Mouse (Mus musculus) lung, embryonic 16.5 days (tissue): ENCODE data around the gene Garnl3. TPM values are rescaled to one million over a fixed set of nuclear protein-coding genes. Genes with fewer than 3 reads are reported as not detected.

ENCODE experiments used
- ATAC-seq: fragments of 200-750 bp; cut with Nextera tagmentation; 2 replicates; pipeline ENCODE4 v1.8.0; 2017; ENCODE audit warnings: low read depth, mild to moderate bottlenecking, moderate library complexity
- H3K27ac ChIP-seq: fragments of 300-500 bp; sonication (generic); 2 replicates; pipeline ENCODE4 v1.5.1; 2014; ENCODE audit warnings: mild to moderate bottlenecking, control low read depth, low read length
- H3K27me3 ChIP-seq: fragments of 300-500 bp; sonication (generic); 2 replicates; pipeline ENCODE4 v1.6.1; 2014; ENCODE audit warnings: low read depth, low read length, mixed read lengths; ENCODE audit not compliant: control insufficient read depth, insufficient read depth
- H3K36me3 ChIP-seq: fragments of 300-500 bp; sonication (generic); 2 replicates; pipeline ENCODE4 v1.6.1; 2014; ENCODE audit warnings: low read length; ENCODE audit not compliant: control insufficient read depth, insufficient read depth
- H3K4me1 ChIP-seq: fragments of 300-500 bp; sonication (generic); replicated peaks from 2 replicates; pipeline ENCODE4 v1.6.1; 2014; ENCODE audit warnings: low read length, mixed read lengths; ENCODE audit not compliant: control insufficient read depth, insufficient read depth
- H3K4me2 ChIP-seq: fragments of 300-500 bp; sonication (generic); 2 replicates; pipeline ENCODE4 v1.6.1; 2014; ENCODE audit warnings: low read depth, low read length, control low read depth
- H3K4me3 ChIP-seq: fragments of 300-500 bp; sonication (generic); 2 replicates; pipeline ENCODE4 v1.5.1; 2014; ENCODE audit warnings: mild to moderate bottlenecking, low read length, control low read depth
- H3K9ac ChIP-seq: fragments of 300-500 bp; sonication (generic); 2 replicates; pipeline ENCODE4 v1.6.1; 2014; ENCODE audit warnings: low read length, control low read depth
- H3K9me3 ChIP-seq: fragments of 300-500 bp; sonication (generic); 2 replicates; pipeline ENCODE4 v1.6.1; 2016; ENCODE audit warnings: low read length; ENCODE audit not compliant: control insufficient read depth
- WGBS: fragments of 180-500 bp; shearing (Covaris S2); extraction: QIAGEN DNeasy Blood & Tissue Kit; methylation state at CpG from one replicate; pipeline ENCODE4 v1.1.7; 2014; 5-methylcytosine and 5-hydroxymethylcytosine counted together
- polyA plus RNA-seq: library from polyadenylated mRNA; unstranded; fragments of >200 nt; fragmentation: Nextera tagmentation; extraction: Ambion mirVana; gene quantifications from 2 replicates; pipeline ENCODE4 v1.2.1, GENCODE M21; 2015

Garnl3 gene
- polyA plus RNA-seq, 1 experiment from 2014 or later, result 9.3 TPM

DNA sequence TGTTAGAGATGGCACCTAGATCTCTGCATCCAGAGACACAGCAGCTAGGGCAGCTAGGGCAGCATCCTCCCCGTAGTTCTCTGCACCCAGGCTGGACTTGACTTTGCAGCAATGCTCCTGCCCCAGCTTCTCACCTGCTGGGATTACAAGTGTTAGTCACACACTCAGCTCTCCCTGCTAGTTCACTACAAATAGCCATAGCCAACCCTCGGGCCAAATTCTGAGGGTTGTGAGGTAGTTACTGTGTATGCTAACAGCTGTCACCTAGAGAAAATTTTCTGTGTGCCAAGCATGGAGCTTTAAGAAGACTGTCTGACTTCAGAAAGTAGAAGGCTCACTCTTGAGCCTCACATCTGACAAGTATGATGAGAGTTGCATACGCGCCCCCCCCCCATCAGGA lies 133.7 kb downstream of the Garnl3 start:
- no peak overlapping the region for H3K27ac ChIP-seq
- no peak for ATAC-seq
- H3K4me2 ChIP-seq, result no peak overlapping the region
- H3K9ac ChIP-seq, result no peak overlapping the region
- H3K36me3 ChIP-seq, result no peaks in the 10 kb centered on the region
- no peak overlapping the region for H3K4me3 ChIP-seq
- WGBS, result 73% methylated on average over 4 of the region's 4 CpGs
- H3K9me3 ChIP-seq, result no peaks in the 10 kb centered on the region
- no peaks in the 10 kb centered on the region for H3K4me1 ChIP-seq
- no peaks in the 10 kb centered on the region for H3K27me3 ChIP-seq

- H3K9ac ChIP-seq, result no peak overlapping the region
- WGBS, result 77% methylated on average over 6 of the region's 6 CpGs
Observed at GRCm38 (mm10) chr2:32997081-32997480, 134.4 kb downstream of the Garnl3 start.

GRCm38 (mm10) chr2:32992130-32992529 lies 139.3 kb downstream of the Garnl3 start:
- Histone ChIP-seq H3K4me2 (no peak overlapping the region), H3K9ac (no peak overlapping the region), H3K36me3 (no peaks in the 10 kb centered on the region), H3K4me1 (no peaks in the 10 kb centered on the region), H3K27me3 (no peaks in the 10 kb centered on the region), H3K4me3 (no peak overlapping the region), H3K27ac (no peak overlapping the region), H3K9me3 (no peaks in the 10 kb centered on the region)
- no peak for ATAC-seq
- WGBS, result 62% methylated on average over 6 of the region's 6 CpGs

More at GRCm38 (mm10) chr2:32997081-32997480, 134.4 kb downstream of the Garnl3 start:
- no peaks in the 10 kb centered on the region for H3K36me3 ChIP-seq
- no peak overlapping the region for H3K27ac ChIP-seq
- H3K9me3 ChIP-seq, result no peaks in the 10 kb centered on the region
- H3K4me1 ChIP-seq, result no peaks in the 10 kb centered on the region
- H3K4me2 ChIP-seq, result no peak overlapping the region
- no peaks in the 10 kb centered on the region for H3K27me3 ChIP-seq
- H3K4me3 ChIP-seq, result no peak overlapping the region
- ATAC-seq, result no peak

DNA sequence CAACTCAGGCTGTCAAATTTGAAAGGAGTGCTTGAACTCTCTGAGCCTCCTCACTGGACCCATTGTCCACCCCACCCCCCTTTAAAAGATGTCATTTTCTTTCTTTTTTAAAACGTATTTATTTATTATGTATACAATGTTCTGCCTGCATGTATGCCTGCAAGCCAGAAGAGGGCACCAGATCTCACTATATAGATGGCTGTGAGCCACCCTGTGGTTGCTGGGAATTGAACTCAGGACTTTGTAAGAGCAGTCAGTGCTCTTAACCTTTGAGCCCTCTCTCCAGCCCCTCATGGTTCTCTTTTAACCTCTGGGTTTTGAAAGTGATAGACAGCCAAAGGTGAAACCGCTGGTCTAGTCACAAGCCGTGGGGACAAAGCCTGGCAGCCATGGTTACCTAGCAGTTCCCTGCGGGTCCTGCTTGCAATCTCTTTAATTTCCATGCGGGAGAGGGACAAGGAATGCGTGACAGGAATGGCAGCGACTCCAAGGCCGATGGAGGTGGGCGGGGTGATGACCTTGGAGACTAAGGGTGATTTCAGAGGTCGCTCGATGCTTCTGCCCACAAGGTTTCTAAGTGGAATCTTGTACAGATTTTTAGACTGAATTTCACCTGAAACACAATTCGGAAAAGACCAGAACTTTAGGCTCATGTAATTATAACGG lies 141.2 kb downstream of the Garnl3 start:
- 63% methylated on average over 13 of the region's 13 CpGs for WGBS
- no peaks in the 10 kb centered on the region for H3K9me3 ChIP-seq

GRCm38 (mm10) chr2:32989376-32989775 lies 142.1 kb downstream of the Garnl3 start:
- no peak; the same call in 1 of the 2 replicates for ATAC-seq
- Histone ChIP-seq H3K36me3 (no peaks in the 10 kb centered on the region), H3K4me1 (no peaks in the 10 kb centered on the region), H3K4me3 (no peak overlapping the region), H3K9ac (no peak overlapping the region), H3K4me2 (no peak overlapping the region), H3K27ac (no peak overlapping the region), H3K27me3 (no peaks in the 10 kb centered on the region), H3K9me3 (no peaks in the 10 kb centered on the region)
- 44% methylated on average over 3 of the region's 3 CpGs for WGBS

More for the DNA sequence above, 141.2 kb downstream of the Garnl3 start:
- Histone ChIP-seq H3K4me1 (no peaks in the 10 kb centered on the region), H3K27ac (no peak overlapping the region), H3K4me2 (no peak overlapping the region), H3K27me3 (no peaks in the 10 kb centered on the region), H3K9ac (no peak overlapping the region), H3K36me3 (no peaks in the 10 kb centered on the region), H3K4me3 (no peak overlapping the region)
- ATAC-seq, result no peak

GRCm38 (mm10) chr2:32985844-32986243 lies 145.6 kb downstream of the Garnl3 start:
- no peak for ATAC-seq
- Histone ChIP-seq H3K9ac (no peak overlapping the region), H3K4me3 (no peak overlapping the region), H3K4me2 (no peak overlapping the region), H3K36me3 (no peaks in the 10 kb centered on the region), H3K27ac (no peak overlapping the region), H3K9me3 (no peaks in the 10 kb centered on the region), H3K27me3 (no peaks in the 10 kb centered on the region), H3K4me1 (peaks cover 5% of the 10 kb centered on the region)
- WGBS, result 35% methylated on average over 8 of the region's 8 CpGs

- no peak overlapping the region for H3K27ac ChIP-seq
- H3K4me1 ChIP-seq, result peaks cover 7% of the 10 kb centered on the region
- H3K27me3 ChIP-seq, result no peaks in the 10 kb centered on the region
- WGBS, result 41% methylated on average over 6 of the region's 6 CpGs
- no peak overlapping the region for H3K4me3 ChIP-seq
- no peak overlapping the region for H3K9ac ChIP-seq
- no peaks in the 10 kb centered on the region for H3K9me3 ChIP-seq
- H3K36me3 ChIP-seq, result no peaks in the 10 kb centered on the region
- ATAC-seq, result no peak
- no peak overlapping the region for H3K4me2 ChIP-seq
Observed at GRCm38 (mm10) chr2:32983617-32984016, 147.8 kb downstream of the Garnl3 start.

DNA sequence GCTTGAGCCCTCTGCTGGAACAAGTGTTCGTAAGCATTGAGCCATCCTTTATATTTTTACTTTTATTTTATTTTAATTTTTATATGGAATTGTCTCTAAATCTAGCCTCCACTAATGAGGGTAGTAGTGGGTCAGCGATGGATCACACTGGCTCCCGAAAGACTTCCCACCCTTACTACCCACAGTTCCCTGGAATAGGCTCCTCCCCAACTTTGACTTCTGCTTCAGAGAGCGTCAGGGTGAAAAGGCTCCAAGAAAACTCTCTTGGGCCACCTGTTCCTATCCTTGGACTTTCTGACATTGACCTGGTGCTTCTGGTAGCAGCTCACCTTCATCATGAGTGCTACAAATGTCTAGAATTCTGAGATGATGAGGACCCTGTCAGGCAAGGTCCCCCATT lies 148.8 kb downstream of the Garnl3 start:
- 2% methylated on average over 4 of the region's 4 CpGs for WGBS
- Histone ChIP-seq H3K36me3 (no peaks in the 10 kb centered on the region), H3K4me1 (peaks cover 7% of the 10 kb centered on the region), H3K4me2 (peak overlapping the region; percentile 100), H3K4me3 (peak overlapping the region; percentile 85), H3K27ac (no peak overlapping the region), H3K27me3 (no peaks in the 10 kb centered on the region), H3K9me3 (no peaks in the 10 kb centered on the region), H3K9ac (peak overlapping the region; percentile 44)
- ATAC-seq, result no peak

DNA sequence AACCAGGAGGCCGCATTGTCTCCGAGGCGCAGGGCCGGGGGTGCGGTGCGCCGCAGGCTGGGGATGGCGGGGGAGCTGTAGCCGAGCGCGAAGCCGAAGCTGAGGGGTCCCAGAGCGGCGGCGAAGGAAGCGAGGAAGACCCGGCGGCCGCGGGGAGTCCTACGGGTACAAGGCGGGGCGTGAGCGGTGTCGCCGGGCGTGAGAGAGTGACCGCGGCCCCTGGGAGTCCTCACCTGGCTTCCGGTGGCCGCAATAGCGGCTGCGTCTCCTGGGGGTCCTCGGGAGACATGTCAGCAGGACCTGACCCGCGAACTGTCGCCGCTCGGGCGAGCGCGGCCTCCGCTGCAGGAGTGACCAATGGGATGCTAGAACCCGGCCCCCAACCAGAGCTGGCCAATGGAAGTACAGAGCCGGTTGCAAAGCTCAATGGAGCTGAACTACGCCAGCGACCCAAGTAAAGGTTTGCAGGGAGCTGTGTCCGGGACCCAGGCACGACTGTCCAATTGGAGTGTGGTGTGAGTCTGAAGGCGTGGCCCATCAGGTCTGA lies 149.7 kb downstream of the Garnl3 start, which contains the start of gene Slc2a8:
Slc2a8 (minus strand) TSS at position 359 of the 547 bp plus-strand sequence.
- Histone ChIP-seq H3K36me3 (no peaks in the 10 kb centered on the region), H3K27ac (peak within 1 kb of the TSS; percentile 54; the same call in 1 of the 2 replicates), H3K9ac (peak within 1 kb of the TSS; percentile 88), H3K4me3 (peak within 1 kb of the TSS; percentile 85), H3K27me3 (no peaks in the 10 kb centered on the region), H3K4me2 (peak within 1 kb of the TSS; percentile 100), H3K9me3 (no peaks in the 10 kb centered on the region), H3K4me1 (peaks cover 7% of the 10 kb centered on the region)
- ATAC-seq, result peak; percentile 100
- under 1% methylated on average over 43 of the region's 50 CpGs for WGBS
